Mouse (Mus musculus): ENCODE data around the gene Efcab2.

Gene Efcab2

DNA sequence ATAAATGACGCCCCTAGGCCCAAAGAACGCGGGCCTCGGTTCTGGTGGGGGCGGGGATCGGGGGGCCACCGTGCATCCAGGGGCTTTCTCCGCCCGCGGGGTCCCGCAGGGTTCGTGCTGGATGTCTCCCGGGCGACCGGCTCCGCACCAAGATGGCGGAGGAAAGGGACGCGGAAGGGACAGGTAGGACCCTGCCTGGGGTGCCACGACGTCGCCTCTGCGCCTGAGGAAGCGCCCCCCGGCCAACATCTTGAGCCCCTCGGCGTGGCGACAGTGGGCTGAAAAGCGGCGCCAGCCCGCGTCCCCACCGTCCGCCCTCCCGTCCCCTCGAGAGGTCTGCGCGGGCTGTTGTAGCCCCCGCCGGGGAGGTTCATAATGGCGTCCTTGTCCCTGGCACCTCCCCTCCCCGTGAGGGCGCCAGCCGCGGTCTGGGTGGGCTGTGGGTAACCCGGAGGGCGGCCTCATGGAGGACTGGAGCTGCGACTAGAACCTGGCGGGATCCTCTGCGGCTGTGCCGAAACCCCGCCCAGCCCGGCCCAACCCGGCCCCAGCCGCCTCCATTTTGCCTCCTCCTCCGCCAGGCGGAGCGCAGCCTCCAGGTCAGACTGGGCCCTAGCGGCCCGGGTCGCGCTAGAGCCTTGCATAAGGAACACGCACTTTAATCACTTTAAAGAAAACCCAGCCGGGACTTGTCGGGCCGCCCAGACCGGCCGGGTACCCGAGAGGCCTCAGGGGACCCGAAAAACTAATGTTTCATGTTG lies at the start of gene Efcab2:
Gene Efcab2, plus strand, starts transcription at position 135 of the 761 bp plus-strand sequence.
- peak; percentile 93 to 96 for DNase-seq

DNA sequence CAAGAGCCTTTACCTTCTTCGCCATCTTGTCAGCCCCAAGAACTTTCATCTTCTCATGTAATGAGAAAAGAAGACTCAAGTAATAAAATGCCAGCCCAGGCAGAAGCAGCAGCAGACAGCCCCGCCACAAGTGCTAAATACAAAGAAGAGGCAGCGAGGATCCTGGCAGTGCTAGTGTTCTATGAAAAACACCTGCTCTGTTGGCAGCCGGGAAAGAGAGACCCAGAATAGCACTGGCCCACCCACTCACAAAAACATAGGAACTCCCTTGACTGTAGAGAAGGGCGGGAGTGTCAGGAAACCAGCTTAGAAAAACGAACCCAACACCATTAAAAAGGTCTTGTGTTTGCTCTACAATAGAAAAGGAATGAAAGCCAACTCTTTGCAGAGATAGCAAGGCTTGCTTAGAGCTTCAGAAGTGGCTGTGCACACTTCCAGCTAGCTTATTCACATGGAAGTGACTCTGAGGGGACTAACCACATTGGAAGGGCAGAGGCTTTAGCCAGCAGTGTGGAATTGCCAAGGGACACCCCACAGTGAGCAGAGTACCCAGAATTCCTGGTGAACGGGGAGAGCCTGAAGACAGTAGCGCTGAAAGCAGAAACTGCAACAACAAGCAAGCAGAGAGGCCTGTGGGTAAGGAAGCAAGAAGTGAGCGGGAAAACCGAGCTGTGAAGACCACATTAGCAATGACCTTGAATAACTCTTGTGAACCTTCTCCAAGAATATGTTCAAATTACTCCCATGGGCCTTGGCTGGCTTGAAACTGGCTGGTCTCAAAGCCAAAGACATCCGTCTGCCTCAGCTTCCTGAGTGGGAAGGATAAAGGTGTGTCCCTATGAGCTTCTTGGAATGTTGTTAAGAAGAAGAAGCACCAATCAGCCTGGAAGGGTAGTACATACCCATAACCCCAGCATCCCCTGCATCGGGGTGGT lies 47.8 kb upstream of the Efcab2 start:
- DNase-seq = no peak

DNA sequence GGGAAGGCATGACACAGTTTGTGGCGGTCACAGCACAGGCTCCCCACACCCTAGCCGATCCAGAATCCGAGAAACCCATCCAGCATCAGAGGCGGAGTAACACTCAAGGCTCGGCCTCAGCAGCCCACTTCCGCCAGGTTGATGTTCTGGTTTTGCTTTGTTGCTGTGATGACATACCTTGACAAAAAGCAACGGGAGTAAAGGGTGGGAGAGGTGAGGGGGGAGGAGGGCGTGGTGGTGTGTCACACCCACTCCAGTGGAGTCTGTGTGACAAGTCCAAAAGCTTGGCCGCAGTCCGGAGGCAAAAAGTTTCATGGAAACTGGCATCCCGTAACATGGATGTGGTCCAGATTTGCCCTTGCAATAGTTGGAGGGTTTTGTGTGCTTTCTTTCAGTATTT lies 45.6 kb upstream of the Efcab2 start:
- no peak for DNase-seq

DNA sequence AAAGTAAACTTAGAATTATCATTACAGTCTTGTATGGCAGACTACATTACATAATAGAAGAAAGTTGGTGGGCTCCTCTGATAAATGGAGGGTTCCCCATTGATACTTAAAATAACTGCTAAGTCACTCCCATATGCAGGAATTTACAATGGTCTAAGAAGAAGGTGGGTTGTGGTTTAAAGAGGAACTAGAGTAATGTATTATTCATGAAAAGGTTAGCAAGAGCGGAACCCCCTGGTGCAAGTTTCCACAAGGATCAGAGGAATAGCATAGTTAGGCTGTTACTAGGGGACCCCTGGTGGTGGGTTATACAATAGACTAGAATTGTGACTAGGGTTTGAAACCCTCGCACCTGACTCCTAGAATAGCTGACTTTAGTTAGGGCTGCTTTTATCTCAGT lies 45.2 kb upstream of the Efcab2 start:
- no peak for DNase-seq

DNA sequence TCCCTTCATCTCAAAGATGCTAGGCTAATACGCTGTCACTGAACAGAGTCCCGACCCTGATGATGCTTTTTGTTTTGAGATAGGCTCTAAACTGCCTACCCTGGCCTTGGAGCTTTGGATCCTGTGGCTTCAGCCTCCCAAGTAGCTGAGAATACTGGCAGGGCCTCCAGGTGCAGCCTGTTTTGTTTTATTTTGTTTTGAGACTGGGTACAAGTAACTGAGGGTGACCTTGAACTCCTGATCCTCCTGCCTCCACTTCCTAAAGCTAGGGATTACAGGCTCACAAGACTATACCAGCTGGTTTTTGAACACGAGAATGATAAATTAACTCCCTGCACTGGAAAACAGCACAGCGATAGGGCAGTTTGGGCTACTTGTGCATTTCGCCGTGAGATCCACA lies 40.7 kb upstream of the Efcab2 start:
- DNase-seq = no peak

- no peak for DNase-seq
Measured at GRCm38 (mm10) chr1:178368121-178368520, 37.8 kb upstream of the Efcab2 start.

- peak; percentile 93 to 96 for DNase-seq
Measured at GRCm38 (mm10) chr1:178368548-178369271, 37.2 kb upstream of the Efcab2 start.

DNA sequence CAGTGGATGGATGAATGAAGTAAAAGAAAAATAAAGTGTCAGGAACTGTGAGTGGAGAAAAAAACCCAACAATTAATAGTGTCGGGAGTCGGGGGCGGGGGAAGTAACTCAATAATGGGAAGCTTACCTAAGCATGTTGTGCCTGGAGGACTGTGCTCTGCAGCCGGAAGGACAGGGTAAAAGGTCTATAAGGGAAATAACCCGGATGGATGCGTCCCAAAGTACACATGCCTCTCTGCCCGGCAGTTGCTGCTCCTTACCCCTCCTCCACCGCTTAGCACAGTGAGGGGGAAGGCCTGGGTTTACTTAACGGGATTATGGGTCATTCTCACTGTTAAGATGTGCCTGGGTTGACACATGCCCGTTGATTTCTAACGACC lies 36.6 kb upstream of the Efcab2 start:
- peak; percentile 47 for DNase-seq

DNA sequence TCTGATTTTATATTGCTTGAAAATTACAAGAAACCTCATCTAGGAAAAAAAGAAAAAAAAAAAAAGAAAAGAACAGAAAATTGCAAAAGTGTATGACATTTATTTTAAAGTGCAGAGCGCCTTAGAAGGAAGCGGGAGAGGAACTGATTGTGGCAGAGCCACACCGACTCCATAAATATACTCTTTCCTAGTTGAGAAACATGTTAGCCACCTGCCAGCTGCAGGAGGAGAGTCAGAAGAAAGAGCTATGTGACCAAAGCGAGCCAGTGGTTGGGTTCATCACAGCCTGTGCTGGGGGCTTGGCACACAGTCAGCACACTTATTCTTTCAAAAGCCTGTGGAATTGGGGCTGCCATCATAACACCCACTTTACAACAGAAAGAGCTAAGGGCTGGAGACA lies 33.2 kb upstream of the Efcab2 start:
- DNase-seq = no peak

- DNase-seq = no peak
Measured at GRCm38 (mm10) chr1:178375381-178375780, 30.5 kb upstream of the Efcab2 start.

DNA sequence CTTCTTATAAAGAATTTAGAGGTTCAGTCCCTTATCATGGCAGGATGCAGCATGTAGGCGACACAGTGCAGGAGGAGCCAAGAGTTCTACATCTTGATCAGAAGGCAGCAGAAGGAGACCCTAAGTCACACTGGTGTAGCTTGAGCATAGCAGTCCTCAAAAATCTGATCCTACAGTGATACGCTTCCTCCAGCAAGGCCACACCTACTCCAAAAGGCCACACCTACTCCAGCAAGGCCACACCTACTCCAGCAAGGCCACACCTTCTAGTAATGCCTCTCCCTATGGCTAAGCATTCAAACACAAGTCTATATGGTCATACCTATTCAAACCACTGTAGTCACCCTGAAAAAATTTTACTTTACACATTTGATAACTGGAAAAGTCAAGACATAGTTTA lies 29.8 kb upstream of the Efcab2 start:
- no peak for DNase-seq

- no peak for DNase-seq
Measured at GRCm38 (mm10) chr1:178376907-178377306, 29.0 kb upstream of the Efcab2 start.

- no peak for DNase-seq
Measured at GRCm38 (mm10) chr1:178378115-178378514, 27.8 kb upstream of the Efcab2 start.

DNA sequence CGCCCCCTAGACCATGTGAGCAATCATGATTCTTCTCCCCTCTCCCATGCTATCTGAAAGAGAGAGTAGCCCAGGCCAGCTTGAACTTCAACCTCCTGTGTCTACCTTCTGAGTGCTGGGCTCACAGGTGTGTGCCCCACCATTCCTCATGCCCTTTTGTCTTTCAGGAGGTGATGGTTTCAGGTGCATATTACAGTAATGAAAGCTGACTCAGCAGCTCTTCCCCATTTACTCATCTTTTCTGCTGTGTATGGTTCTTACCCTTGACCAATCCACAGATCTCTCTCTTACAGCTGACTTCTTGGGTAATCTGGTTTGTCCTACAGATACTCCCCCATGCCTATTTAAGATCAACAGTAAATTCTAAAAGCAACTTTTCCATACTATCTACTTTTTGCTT lies 26.7 kb upstream of the Efcab2 start:
- DNase-seq = no peak

DNA sequence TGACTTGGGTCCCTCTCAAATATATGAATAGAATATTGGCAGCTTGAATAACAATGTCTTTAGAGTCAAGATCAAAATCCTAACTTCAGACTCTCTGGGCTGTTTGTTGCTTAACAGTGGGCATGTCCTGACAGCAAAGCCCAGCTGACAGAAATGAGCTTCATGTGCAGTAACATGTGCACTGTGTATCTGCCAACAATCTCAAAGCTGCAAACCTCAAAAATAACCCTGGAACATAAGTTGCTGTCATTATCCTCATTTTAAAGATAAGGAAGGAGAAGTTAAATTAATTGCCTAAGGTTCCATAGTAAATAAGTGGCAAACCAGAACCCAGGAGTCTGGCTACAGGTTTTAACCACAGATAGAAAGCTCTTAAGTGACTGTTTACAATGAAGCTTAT lies 23.7 kb upstream of the Efcab2 start:
- DNase-seq = no peak

DNA sequence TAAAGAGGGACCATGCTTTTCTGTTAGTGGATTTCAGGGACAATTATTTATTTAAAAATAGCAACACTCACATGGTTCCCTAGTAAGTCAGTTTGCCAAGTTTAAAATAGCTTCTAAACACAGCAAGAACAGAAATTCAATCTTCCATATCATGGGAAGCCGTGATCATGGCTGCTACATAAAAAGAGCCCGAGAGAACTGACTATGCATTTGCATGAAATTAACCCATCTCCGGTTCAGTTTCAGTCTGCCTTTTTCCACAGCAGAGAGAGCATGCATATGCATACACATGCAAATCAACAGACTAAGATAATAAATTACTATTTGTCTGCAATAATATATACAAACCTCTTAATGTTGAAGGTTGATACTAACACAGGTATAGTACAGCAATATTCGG lies 17.1 kb upstream of the Efcab2 start:
- DNase-seq = no peak

- no peak for DNase-seq
Measured at GRCm38 (mm10) chr1:178389401-178389800, 16.5 kb upstream of the Efcab2 start.

DNA sequence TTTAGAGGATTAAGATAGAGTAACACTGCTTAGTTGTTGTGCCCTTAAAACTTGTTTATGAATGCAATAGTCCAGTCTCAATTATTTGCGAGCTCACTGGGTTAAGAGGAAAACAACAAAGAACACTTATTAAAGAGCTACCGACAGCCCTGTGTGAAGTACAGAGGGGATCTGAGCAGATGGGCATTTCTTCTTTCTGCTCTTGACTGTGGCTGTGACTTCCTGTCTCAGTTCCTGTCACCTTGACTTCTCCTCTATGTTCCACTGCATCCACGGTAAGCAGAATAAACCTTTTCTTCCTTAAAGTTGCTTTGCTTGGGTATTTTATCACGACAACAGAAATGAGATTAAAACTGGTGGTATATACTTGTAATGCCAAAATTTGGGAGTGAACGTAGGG lies 12.9 kb upstream of the Efcab2 start:
- DNase-seq = no peak

- DNase-seq = no peak
Measured at GRCm38 (mm10) chr1:178395091-178395490, 10.8 kb upstream of the Efcab2 start.

DNA sequence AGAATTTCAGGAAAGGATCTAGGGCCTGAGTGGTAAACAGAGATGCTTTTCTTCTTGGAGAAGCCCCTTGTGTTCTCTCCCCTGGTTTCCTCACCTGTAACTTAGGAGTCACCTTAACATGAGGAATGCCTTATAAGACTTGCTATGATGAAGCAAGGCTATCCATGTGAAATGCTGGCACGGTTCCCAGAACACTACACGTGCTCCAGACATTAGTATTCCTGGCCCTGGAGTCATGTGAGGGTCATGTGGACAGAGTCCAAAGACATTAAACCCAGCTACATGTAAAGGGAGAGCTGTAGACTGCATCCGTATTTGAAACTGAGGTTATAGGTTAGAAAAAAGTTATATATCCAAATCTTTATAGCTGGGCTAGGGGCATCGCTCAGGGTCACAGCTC lies 9.5 kb upstream of the Efcab2 start:
- DNase-seq = peak; percentile 57 to 58

GRCm38 (mm10) chr1:178399879-178400278 lies 6.0 kb upstream of the Efcab2 start:
- no peak for DNase-seq

DNA sequence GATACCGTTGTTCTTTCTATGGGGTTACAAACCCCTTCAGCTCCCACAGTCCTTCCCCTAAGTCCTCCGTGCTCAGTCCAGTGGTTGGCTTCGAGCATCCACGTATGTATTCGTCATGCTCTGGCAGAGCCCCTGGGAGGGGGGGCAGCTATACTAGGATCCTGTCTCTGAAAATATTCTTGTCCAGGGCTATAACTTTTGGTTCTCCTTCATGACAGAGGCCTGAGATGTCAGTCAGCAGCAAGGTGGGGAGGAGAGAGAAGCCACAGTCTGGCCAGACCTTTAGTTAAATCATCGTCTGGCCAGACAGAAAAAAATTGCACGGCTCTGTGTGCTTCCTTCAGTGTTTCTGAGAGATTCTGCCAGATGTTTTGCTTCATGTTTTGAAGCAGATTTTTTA lies 5.2 kb upstream of the Efcab2 start:
- no peak for DNase-seq

- DNase-seq = no peak
Measured at GRCm38 (mm10) chr1:178401960-178402359, 3.9 kb upstream of the Efcab2 start.
